Mouse (Mus musculus) midbrain, embryonic 14.5 days (tissue): ENCODE measurements at regions not wholly inside any gene's neighbourhood (a gene's known extent, or its start where the extent isn't known, plus 50 kb on each side); places are given as distances from the start of the nearest gene placed in this dataset.

Experiments used
- ATAC-seq: fragments of 200-750 bp; cut with Nextera tagmentation; 2 replicates; pipeline ENCODE4 v1.8.0; 2017; ENCODE audit warnings: moderate number of reproducible peaks, moderate library complexity; ENCODE audit not compliant: low FRiP score, low TSS enrichment
- DNase-seq: peaks from one replicate; pipeline ENCODE4 v3.0.0-alpha.2; 2015
- H3K27ac ChIP-seq: fragments of 300-500 bp; sonication (generic); replicated peaks from 2 replicates; pipeline ENCODE4 v1.5.1; 2014; ENCODE audit warnings: mild to moderate bottlenecking, low read depth, low read length, moderate library complexity
- H3K27me3 ChIP-seq: fragments of 300-500 bp; sonication (generic); 2 replicates; pipeline ENCODE4 v1.6.1; 2014; ENCODE audit warnings: low read length, control low read depth, mixed read lengths; ENCODE audit not compliant: control insufficient read depth, insufficient read depth
- H3K36me3 ChIP-seq: fragments of 300-500 bp; sonication (generic); 2 replicates; pipeline ENCODE4 v1.6.1; 2014; ENCODE audit warnings: low read length, control low read depth; ENCODE audit not compliant: control insufficient read depth, insufficient read depth
- H3K4me1 ChIP-seq: fragments of 300-500 bp; sonication (generic); 2 replicates; pipeline ENCODE4 v1.6.1; 2014; ENCODE audit warnings: mild to moderate bottlenecking, antibody characterized with exemption, low read length, control low read depth; ENCODE audit not compliant: control insufficient read depth, insufficient read depth
- H3K4me2 ChIP-seq: fragments of 300-500 bp; sonication (generic); 2 replicates; pipeline ENCODE4 v1.6.1; 2014; ENCODE audit warnings: mild to moderate bottlenecking, low read length, moderate library complexity
- H3K4me3 ChIP-seq: fragments of 300-500 bp; sonication (generic); replicated peaks from 2 replicates; pipeline ENCODE4 v1.5.1; 2014; ENCODE audit warnings: low read depth, low read length
- H3K9ac ChIP-seq: fragments of 300-500 bp; sonication (generic); replicated peaks from 2 replicates; pipeline ENCODE4 v1.6.1; 2014; ENCODE audit warnings: mild to moderate bottlenecking, low read length, moderate library complexity
- H3K9me3 ChIP-seq: fragments of 300-500 bp; sonication (generic); 2 replicates; pipeline ENCODE4 v1.6.1; 2016; ENCODE audit warnings: low read length, control low read depth, mixed read lengths; ENCODE audit not compliant: control insufficient read depth
- WGBS: fragments of 180-500 bp; shearing (Covaris S2); extraction: QIAGEN DNeasy Blood & Tissue Kit; methylation state at CpG from one replicate; pipeline ENCODE4 v1.1.7; 2014; 5-methylcytosine and 5-hydroxymethylcytosine counted together

DNA sequence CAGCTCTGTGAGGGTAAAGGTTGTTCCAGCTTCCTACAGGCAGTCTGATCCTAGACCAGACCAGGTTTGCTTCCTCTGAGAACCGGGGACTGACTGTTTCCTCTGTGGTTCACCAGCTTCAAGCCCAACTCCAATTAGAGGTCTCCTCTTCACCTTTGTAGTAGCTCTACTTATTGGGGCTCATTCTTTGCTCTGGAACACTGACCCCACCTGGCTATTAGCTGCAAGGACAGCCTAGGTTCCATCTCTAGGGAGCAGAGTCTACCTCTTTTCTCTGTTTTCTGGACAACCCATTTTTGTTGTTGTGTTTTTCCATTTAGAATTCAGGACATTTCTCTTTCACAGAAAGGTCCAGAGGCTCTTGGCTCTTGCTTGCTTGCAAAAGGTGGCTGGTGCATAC lies 129.3 kb upstream of the Podxl start:
- Histone ChIP-seq H3K36me3 (no peaks in the 10 kb centered on the region), H3K9me3 (no peaks in the 10 kb centered on the region), H3K27me3 (no peaks in the 10 kb centered on the region), H3K9ac (no peak overlapping the region), H3K27ac (no peak overlapping the region), H3K4me3 (no peak overlapping the region), H3K4me2 (no peak overlapping the region), H3K4me1 (no peaks in the 10 kb centered on the region)
- WGBS = 84% methylated on average over 1 of the region's 1 CpGs
- ATAC-seq (no peak), DNase-seq (no peak)

DNA sequence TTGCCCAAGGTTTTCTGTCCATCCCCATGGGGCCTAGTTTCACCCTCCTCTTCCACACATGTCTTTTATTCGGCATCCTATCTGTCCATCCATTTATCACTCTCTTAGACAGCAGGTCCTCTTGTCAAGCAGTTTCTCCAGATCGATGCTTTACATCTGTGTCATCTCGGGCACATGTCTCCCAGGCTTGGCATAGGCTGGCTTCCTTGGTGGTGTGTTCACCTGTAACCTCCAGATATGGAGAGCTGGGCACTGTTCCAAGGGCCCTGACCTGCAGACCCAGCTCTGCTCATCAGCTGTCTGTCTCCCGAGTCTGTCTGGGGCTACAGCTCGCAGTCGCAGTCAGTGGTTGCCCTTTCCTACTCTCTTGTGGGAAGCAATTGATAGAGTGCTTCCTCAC lies 128.2 kb upstream of the Podxl start:
- 89% methylated on average over 6 of the region's 6 CpGs for WGBS
- Histone ChIP-seq H3K9ac (no peak overlapping the region), H3K27me3 (no peaks in the 10 kb centered on the region), H3K4me2 (no peak overlapping the region), H3K27ac (no peak overlapping the region), H3K4me3 (no peak overlapping the region), H3K4me1 (no peaks in the 10 kb centered on the region), H3K9me3 (no peaks in the 10 kb centered on the region), H3K36me3 (no peaks in the 10 kb centered on the region)
- ATAC-seq (no peak), DNase-seq (no peak)

DNA sequence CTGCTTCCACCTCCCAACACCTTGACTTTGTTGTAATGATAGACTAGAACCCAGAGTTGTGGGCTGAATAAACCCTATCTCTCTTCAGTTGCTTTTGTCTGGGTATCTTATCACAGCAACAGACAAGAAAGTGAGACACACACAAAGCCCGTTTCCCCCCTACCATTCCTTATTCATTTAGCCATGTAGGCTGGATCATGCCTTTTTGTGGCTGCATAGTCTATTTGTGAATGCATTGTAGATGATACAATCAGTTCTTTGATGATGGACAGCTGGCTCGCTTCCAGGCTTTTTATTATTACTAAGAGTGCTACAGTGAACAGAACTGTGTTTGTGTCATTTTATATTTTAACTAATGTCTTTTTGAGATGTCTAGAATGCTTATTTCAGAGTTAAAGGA lies 116.3 kb upstream of the Podxl start:
- DNase-seq = peak; percentile 50
- Histone ChIP-seq H3K4me3 (no peak overlapping the region), H3K27ac (no peak overlapping the region)

DNA sequence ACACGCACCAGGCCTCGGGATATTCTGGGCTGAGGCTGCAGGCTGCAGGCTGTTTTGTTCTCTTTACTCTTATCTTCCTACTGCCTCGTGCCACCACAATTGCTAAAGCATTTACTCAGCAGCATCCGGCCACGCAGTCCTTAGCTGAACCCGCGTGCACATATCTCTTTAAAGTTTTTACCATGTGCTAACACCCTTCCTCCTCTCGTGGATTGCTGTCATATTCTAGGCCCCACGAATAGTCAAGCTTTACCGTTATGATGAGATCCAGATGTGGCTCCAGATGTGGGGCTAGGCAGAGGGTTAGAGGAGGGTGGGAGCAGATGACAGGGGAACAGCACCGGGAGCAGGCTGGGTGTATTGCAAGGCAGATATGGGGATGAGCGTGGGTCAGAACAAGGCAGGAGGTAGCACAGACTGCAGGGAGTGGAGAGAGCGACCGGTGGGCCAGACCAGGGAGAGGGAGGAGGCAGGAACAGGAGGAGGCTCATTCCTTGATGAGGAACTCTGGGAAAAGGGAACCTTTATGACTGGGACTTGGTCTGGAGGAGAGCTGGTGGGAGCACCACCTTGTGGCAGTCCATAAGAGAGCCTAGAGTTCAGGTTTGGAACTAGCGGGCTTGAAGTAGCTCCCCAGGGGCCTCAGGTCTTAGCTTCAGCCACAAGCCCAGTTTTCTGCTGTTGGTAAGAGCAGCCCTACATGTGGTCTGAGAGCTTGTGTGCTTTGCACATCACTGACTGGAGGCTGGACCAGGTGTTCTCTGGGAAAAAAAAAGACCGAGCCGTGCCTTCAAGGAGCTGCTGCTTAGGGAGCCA lies 102.1 kb upstream of the Podxl start:
- Histone ChIP-seq H3K27ac (no peak overlapping the region), H3K4me1 (no peaks in the 10 kb centered on the region), H3K27me3 (no peaks in the 10 kb centered on the region), H3K9me3 (no peaks in the 10 kb centered on the region), H3K4me3 (no peak overlapping the region), H3K4me2 (no peak overlapping the region), H3K9ac (no peak overlapping the region), H3K36me3 (no peaks in the 10 kb centered on the region)
- DNase-seq (no peak), ATAC-seq (no peak)
- WGBS = 78% methylated on average over 17 of the region's 17 CpGs

More for the DNA sequence above, 116.3 kb upstream of the Podxl start:
- Histone ChIP-seq H3K9me3 (no peaks in the 10 kb centered on the region), H3K4me1 (no peaks in the 10 kb centered on the region), H3K9ac (no peak overlapping the region), H3K36me3 (no peaks in the 10 kb centered on the region), H3K4me2 (no peak overlapping the region), H3K27me3 (no peaks in the 10 kb centered on the region)
- no peak for ATAC-seq
- 29% methylated on average over 2 of the region's 2 CpGs for WGBS

DNA sequence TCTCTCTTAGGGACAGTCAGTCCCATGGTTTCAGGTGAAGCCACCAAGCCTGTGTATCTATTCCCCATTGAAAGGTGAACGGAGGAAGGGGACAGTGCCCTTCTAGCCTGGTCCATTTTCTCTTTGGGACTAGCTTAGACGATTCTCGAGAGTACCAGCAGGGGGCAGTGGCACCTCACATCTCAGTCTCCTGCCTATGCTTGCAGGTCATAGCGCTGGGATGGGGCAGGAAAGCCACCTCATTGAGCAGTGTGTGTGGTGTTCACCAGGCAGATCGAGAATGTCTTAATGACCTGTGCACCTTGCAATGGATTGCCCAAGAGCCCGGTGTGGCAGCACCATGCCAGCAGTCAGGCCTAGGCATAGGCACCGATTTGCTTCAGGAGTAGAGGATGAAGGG lies 100.7 kb upstream of the Podxl start:
- no peaks in the 10 kb centered on the region for H3K27me3 ChIP-seq
- ATAC-seq = peak; percentile 67; the same call in 1 of the 2 replicates
- H3K4me1 ChIP-seq = no peaks in the 10 kb centered on the region
- peak; percentile 92 for DNase-seq
- H3K36me3 ChIP-seq = no peaks in the 10 kb centered on the region
- no peak overlapping the region for H3K9ac ChIP-seq
- no peak overlapping the region for H3K27ac ChIP-seq
- 25% methylated on average over 7 of the region's 7 CpGs for WGBS
- H3K4me2 ChIP-seq = no peak overlapping the region
- no peaks in the 10 kb centered on the region for H3K9me3 ChIP-seq
- H3K4me3 ChIP-seq = no peak overlapping the region

DNA sequence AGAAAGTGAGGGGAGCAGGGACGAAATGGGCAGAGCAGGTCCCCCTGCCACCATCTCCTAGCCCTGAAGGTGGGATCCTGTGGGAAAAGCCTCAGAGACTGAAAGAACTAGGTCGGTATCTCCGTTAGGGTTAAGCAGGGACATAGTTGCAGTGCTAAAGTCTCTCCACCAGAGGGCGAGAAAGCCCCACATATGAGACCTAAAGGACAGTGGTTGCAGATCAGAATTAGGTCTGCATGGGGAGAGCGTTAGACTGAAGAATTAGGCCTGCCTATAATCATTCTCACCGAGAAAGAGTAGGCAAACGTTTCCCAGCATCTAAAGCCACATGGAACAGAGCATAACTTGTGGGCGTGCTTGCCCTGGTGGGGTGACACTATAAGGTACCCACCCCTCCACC lies 97.0 kb upstream of the Podxl start:
- Histone ChIP-seq H3K4me2 (no peak overlapping the region), H3K9ac (no peak overlapping the region), H3K36me3 (no peaks in the 10 kb centered on the region), H3K27ac (no peak overlapping the region), H3K27me3 (no peaks in the 10 kb centered on the region), H3K4me3 (no peak overlapping the region), H3K4me1 (no peaks in the 10 kb centered on the region), H3K9me3 (no peaks in the 10 kb centered on the region)
- DNase-seq = peak; percentile 91
- 12% methylated on average over 8 of the region's 8 CpGs for WGBS
- ATAC-seq = no peak

DNA sequence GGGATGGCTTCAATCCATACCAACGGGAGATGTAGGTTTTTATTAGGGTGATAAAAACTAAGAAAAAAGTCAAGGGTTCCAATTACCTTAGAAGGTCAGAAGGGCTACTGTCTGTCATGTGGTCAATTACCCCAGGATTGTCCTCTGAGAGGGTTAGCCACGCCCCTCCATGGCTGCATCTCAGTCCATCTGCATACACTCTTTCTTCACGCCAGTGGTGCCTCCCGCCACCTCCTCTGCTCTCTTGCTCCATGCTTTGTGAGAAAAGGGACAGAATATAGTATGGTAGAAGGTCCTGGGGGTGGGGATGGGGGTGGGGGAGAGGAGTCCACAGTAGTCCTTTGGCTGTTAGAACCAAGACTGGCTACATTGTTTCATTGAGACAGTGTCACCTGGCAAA lies 96.1 kb upstream of the Podxl start:
- no peak overlapping the region for H3K9ac ChIP-seq
- WGBS = 75% methylated on average over 4 of the region's 4 CpGs
- no peak for ATAC-seq
- no peak overlapping the region for H3K27ac ChIP-seq
- DNase-seq = no peak
- H3K27me3 ChIP-seq = no peaks in the 10 kb centered on the region
- H3K9me3 ChIP-seq = no peaks in the 10 kb centered on the region
- H3K4me2 ChIP-seq = no peak overlapping the region
- no peaks in the 10 kb centered on the region for H3K4me1 ChIP-seq
- H3K36me3 ChIP-seq = no peaks in the 10 kb centered on the region
- H3K4me3 ChIP-seq = no peak overlapping the region

DNA sequence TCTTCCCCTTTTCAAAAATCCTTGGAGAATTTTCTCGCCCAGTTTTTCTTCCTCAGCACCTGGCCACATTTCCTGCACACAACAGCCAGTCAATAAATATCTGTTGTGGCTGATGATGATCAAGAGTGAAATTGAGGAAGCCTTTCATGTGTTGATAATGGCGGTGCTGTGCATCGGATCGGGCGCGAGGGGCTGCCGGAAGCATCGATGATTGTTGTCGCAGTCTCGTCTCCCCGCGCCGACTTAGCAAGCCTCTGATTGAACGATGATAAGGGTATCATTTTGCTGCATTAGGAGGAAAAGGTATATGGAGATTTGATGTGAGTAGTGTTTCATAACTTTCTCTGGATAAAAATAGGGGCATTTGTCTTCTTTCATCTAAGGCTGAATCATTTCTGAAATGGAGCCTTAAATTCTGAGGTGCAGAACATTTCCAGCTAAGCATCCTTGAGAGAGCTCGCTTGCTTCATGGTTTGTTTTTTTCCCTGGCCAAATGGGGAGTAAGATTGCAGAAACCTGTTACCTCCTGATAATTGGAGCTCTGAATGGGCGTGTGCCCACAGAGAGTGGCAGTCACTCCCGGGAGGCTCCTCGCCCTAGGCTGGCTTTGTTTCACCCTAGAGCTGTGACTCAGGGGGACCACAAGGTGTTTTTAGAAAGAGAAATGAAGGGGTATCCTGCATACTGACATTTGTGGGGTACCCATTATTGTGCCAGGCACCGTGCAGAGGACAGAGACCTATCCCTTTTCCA lies 94.8 kb upstream of the Podxl start:
- DNase-seq (no peak), ATAC-seq (no peak)
- Histone ChIP-seq H3K4me1 (no peaks in the 10 kb centered on the region), H3K36me3 (no peaks in the 10 kb centered on the region), H3K9me3 (no peaks in the 10 kb centered on the region), H3K4me2 (no peak overlapping the region), H3K27ac (no peak overlapping the region), H3K27me3 (no peaks in the 10 kb centered on the region), H3K4me3 (no peak overlapping the region), H3K9ac (no peak overlapping the region)
- WGBS = 90% methylated on average over 19 of the region's 19 CpGs
